Mouse (Mus musculus): ENCODE measurements around the gene Cyp4a31.
"Not testable (repeated sequence)": the region's sequence is repeated elsewhere in the genome, so short reads cannot be mapped to it uniquely, and the experiment has no call there.

DNA sequence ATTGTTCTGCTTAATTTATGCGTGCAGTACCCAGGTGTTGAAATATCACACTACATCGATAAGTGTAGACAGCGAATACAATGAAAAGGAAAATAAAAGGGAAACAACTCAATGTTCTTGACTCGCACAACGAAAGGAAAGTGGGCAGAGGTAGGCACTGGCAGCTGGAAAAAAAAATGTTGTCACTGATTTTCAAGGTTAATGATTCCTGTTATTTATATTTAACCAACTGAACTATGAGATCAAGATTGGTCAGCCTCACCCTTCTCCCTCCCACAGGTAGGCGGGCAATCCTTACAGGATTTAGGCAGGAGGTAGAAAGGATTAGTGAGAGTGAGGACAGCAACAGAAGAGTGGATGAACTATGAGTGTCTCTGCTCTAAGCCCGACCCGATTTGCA, 37.2 kb downstream of the Cyp4a31 start, which contains the start of gene Cyp4a32:
- TF ChIP-seq POLR2A (IDR thresholded peaks at IDR 0.05; ENCODE audit: control insufficient read depth, extremely low read depth, insufficient read depth, low read length, poor library complexity); CTCF (IDR thresholded peaks at IDR 0.05; ENCODE audit: borderline replicate concordance, control insufficient read depth, extremely low read depth, insufficient read depth, low read length, poor library complexity): not testable (repeated sequence)
